Mouse (Mus musculus) hematopoietic stem cell, adult 5-6 weeks (primary cell): ENCODE results near the gene Lcmt1. TPM values are rescaled to one million over a fixed set of nuclear protein-coding genes. Genes with fewer than 3 reads are reported as not detected.
A peak's percentile ranks its signal among the peaks of the same experiment; 100 is the strongest.

Source experiments
- ATAC-seq, 2 experiments: fragments of 125-278 bp in 1 of 2; replicated peaks in 1 of 2; 2 replicates each; pipeline ENCODE4 v1.8.0; 2016 to 2017; ENCODE audit warnings: inconsistent platforms in 2 of 2, mild to moderate bottlenecking in 2 of 2, moderate number of reproducible peaks in 2 of 2, low read depth in 1 of 2, moderate TSS enrichment in 1 of 2; ENCODE audit not compliant: low FRiP score in 2 of 2, poor library complexity in 2 of 2, severe bottlenecking in 2 of 2, insufficient read depth in 1 of 2, low TSS enrichment in 1 of 2
- total RNA-seq: library from RNA; stranded (forward); fragments of 172-1452, 232-1000 nt; gene quantifications from 2 replicates; pipeline ENCODE4 v1.2.3, GENCODE M21; 2017

The Lcmt1 gene
- total RNA-seq, 1 experiment from 2014 or later, result 45.5 TPM

GRCm38 (mm10) chr7:123354392-123354791 is 15.2 kb upstream of the Lcmt1 start:
- 0 out of 4 replicates have a peak, but pooled peaks have one; percentile 15 to 30 for ATAC-seq

GRCm38 (mm10) chr7:123354851-123355250 is 14.7 kb upstream of the Lcmt1 start:
- 0 out of 4 replicates have a peak, but pooled peaks of 1 of the 2 experiments have one; percentile 17 for ATAC-seq

- ATAC-seq, result no peak
Measured at GRCm38 (mm10) chr7:123356158-123356557, 13.4 kb upstream of the Lcmt1 start.

DNA sequence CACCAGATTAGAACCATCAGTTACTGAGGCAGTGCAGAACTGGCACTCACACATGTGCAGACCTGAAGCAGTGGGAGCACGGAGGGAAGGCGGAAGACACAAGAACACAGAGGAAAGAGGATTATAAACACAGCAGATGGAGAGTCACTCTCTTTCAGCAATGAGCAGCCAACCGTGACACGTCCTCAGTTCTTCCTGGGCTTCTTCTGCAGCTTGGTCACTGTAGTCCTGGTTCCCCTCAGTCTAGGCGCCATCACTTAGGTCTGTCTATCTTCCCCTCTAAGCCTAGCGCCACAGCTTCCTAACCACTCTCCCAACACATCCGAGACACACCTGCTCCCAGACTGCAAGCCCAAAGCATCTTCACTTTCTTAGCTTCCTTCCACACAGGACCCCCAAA is 10.5 kb upstream of the Lcmt1 start:
- no peak for ATAC-seq

DNA sequence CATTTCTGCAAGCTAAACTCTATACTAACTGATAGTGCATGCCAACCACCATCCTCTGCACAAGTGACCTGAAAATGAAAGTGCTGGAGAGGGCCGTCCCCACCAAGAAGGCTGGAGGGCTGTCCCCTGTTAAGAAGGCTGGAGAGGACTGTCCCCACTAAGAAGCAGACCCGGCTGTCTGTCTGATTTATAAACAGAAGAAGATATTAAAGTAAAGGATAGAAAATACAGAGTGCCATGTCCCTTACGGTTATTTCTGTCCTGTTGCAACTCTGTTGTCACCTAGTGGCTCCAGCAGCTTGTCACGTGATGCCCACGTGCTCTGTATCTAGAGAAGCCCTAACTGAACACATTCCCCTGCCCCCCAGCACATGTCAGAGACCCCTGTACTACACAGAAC is 9.4 kb upstream of the Lcmt1 start:
- peak in 1 of 2 experiments; percentile 44; a peak in 1 of 4 replicates for ATAC-seq

DNA sequence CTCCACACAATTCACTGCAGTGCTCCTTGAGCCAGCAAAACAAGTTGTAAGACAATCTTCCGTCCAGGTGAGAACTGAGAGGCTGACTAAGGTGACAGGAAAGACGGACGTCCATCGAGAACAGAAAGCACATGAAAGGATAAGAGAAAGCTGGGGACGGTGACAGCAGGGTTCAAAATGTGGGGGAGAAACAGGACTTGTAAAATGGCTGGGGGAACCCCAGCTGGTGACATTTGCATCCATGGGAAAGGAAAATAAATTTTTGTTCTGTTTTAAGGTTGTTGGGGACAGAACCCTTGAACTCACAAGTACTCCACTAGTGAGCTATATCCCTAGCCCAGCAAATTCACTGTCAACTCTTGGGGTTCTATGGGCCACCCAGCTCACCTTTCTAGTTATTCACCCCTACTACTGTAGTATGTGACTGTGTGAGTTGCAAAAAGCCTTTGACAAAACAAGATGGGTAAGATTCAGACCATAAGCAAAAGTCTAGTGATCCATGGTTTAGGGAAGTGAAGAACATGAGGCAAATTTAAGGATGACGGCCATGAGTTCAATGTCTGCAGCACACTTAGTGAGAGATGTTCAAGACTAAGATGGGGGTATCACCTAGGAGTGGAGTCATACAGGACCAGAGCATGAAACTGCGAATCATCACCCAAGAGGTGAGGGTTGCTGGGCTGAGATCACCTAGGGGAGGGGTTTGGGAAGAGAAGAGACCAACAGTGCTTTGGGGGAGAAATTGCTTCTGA is 8.2 kb upstream of the Lcmt1 start:
- no peak for ATAC-seq

GRCm38 (mm10) chr7:123362806-123363205 is 6.8 kb upstream of the Lcmt1 start:
- ATAC-seq, result no peak

GRCm38 (mm10) chr7:123363971-123364370 is 5.6 kb upstream of the Lcmt1 start:
- no peak for ATAC-seq

DNA sequence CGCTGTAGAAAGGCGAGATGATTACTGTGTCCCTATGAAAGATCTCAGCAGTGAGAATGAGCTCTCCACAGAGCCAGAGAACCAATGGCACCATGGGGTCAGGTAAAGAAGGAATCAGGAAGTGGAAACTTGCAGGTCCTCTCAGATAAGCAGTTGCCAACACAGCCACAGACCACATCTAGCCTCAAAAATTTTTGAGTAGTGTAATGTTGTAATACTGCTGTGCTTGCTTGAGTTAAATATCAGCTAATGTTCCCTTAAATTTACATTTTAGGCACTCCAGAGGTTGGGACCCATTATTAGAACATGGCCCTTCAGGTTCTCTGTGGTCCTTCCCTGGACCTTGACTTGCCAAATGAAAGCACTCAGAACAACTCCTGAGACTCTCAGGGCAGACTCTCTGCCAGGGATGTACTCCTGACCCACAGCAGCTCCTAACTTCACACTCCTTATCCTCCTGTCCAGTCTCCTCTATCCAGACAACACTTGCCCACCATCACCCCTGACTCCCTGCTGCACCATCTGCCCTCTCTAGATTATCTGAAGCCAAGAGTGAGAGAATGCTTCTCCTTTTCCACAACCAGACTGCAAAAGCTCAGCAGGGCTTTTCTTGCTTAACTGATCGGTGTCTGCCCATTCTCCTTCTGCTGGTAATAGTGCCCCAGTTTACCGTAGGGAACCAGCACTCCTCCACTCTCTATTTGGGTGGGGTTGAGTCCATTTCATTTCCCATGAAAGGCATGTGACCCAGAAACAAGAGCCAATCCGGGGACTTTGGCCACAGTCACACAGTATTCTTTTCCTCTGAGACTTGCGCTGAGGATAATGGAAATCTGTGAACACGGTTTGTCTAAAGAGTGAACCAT is 3.5 kb upstream of the Lcmt1 start:
- ATAC-seq, result peak; percentile 61 to 70

DNA sequence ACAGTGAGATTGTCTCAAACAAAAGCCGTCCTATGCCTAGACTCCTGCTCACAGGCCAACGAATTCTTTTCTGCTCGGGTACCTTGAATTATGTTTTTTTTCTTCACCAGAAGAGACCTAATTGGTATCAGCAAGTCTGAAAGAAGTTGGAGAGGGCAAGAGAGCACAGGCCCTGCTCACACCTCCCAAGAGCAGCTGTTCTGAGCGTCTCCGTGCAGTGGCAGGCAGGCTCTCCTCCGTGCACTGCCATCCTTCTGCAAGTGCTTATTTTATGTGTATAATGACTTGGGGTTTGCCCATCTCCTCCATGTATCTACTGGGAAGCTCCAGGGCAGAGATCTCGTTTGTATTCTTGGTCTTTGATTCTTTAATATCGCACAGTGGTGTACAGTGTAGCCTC is 2.8 kb upstream of the Lcmt1 start:
- no peak for ATAC-seq

DNA sequence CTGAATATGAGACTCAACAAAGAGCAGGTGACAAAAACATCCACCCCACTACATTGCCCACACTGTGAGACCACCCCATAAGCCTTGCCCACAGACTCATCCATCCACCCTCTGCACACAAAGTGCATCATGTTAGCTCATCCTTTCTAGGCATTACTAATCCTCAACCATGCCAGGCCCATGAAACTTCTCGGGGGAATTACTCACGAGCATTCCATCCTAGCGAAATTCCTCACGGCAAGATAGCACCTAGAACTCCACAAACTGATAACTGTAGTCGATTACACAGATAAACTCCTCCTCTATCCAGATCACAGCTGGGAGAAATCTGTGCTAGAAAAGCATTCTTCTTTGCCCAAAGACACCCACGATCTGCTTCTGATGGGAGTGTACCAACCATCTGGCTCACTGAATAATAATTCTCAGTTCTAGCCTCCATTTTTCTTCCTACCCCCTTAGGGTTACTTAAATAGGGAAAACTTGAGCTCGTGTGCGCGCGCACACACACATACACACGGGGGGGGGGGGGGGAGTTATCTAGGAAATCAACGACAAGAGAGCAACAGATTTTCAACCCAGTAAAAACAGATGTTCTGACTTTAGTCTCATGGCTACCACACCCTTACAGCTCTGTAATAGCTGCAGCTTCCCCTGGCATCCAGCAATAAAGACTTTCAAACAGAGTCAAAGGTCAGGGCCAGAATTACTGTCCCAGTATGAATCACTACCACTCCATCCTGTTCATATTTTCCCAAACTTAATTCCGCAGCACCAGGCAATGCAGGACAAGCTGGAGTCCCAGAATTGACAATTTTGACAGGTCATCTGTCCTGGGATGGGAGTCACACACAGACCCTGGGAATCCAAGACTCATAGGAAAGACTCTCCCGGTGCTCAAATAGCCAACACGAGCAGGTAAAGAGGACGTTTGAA is 2.1 kb upstream of the Lcmt1 start:
- ATAC-seq, result no peak

- ATAC-seq, result no peak
Measured at GRCm38 (mm10) chr7:123368187-123368586, 1.4 kb upstream of the Lcmt1 start.

- ATAC-seq, result no peak
Measured at GRCm38 (mm10) chr7:123368778-123369746, 522 bp upstream of the Lcmt1 start.

GRCm38 (mm10) chr7:123370700-123371099 is 1.1 kb downstream of the Lcmt1 start:
- ATAC-seq, result 0 out of 4 replicates have a peak, but pooled peaks of 1 of the 2 experiments have one; percentile 0

- peak; percentile 22 to 24 for ATAC-seq
Measured at GRCm38 (mm10) chr7:123371501-123371900, 1.9 kb downstream of the Lcmt1 start.
